Mouse (Mus musculus) large intestine, adult 2 months (tissue): ENCODE results near the gene Pgm2l1. TPM values are rescaled to one million over a fixed set of nuclear protein-coding genes. Genes with fewer than 3 reads are reported as not detected.
"Not testable (repeated sequence)": the region's sequence is repeated elsewhere in the genome, so short reads cannot be mapped to it uniquely, and the experiment has no call there.

Experiments used
- DNase-seq: peaks from one replicate; pipeline ENCODE4 v3.0.0-alpha.2; 2012; ENCODE audit warnings: low read depth, low spot score
- WGBS: fragments of 180-500 bp; shearing (Covaris S2); methylation state at CpG from one replicate; pipeline ENCODE4 v1.1.7; 2018; 5-methylcytosine and 5-hydroxymethylcytosine counted together
- polyA plus RNA-seq: library from polyadenylated mRNA; depleted of rRNA; stranded (reverse); fragments of >200 nt; gene quantifications from 2 replicates; pipeline ENCODE4 v1.2.3, GENCODE M21; 2012

The Pgm2l1 gene
- polyA plus RNA-seq, 1 experiment: 1.2 TPM

GRCm38 (mm10) chr7:100216601-100217565 lies 10.3 kb upstream of the Pgm2l1 start:
- 72% methylated on average over 9 of the region's 9 CpGs for WGBS

GRCm38 (mm10) chr7:100227896-100228525 lies 817 bp downstream of the Pgm2l1 start:
- 3% methylated on average over 23 of the region's 23 CpGs for WGBS
- DNase-seq: no peak

More at GRCm38 (mm10) chr7:100216601-100217565, 10.3 kb upstream of the Pgm2l1 start:
- DNase-seq: no peak

GRCm38 (mm10) chr7:100228957-100229356 lies 1.8 kb downstream of the Pgm2l1 start:
- 43% methylated on average over 3 of the region's 3 CpGs for WGBS
- DNase-seq: no peak

GRCm38 (mm10) chr7:100230646-100231045 lies 3.5 kb downstream of the Pgm2l1 start:
- 89% methylated on average over 1 of the region's 1 CpGs for WGBS
- no peak for DNase-seq

- DNase-seq: no peak
Observed at GRCm38 (mm10) chr7:100231661-100232060, 4.5 kb downstream of the Pgm2l1 start.

GRCm38 (mm10) chr7:100233681-100234080 lies 6.5 kb downstream of the Pgm2l1 start:
- no peak for DNase-seq

More at GRCm38 (mm10) chr7:100231661-100232060, 4.5 kb downstream of the Pgm2l1 start:
- 51% methylated on average over 1 of the region's 1 CpGs for WGBS

- DNase-seq: peak; percentile 39
- WGBS: 55% methylated on average over 7 of the region's 7 CpGs
Observed at GRCm38 (mm10) chr7:100234264-100234885, 7.2 kb downstream of the Pgm2l1 start.

- no peak for DNase-seq
- WGBS: 88% methylated on average over 1 of the region's 1 CpGs
Observed at GRCm38 (mm10) chr7:100238271-100238670, 11.1 kb downstream of the Pgm2l1 start.

- no peak for DNase-seq
- WGBS: 87% methylated on average over 2 of the region's 2 CpGs
Observed at GRCm38 (mm10) chr7:100240601-100241000, 13.4 kb downstream of the Pgm2l1 start.

GRCm38 (mm10) chr7:100243007-100243406 lies 15.8 kb downstream of the Pgm2l1 start:
- 80% methylated on average over 1 of the region's 1 CpGs for WGBS
- DNase-seq: no peak

GRCm38 (mm10) chr7:100244225-100244624 lies 17.0 kb downstream of the Pgm2l1 start:
- WGBS: 96% methylated on average over 4 of the region's 4 CpGs

GRCm38 (mm10) chr7:100245176-100245575 lies 18.0 kb downstream of the Pgm2l1 start:
- 93% methylated on average over 3 of the region's 3 CpGs for WGBS
- no peak for DNase-seq

More at GRCm38 (mm10) chr7:100244225-100244624, 17.0 kb downstream of the Pgm2l1 start:
- DNase-seq: no peak

GRCm38 (mm10) chr7:100250667-100251066 lies 23.5 kb downstream of the Pgm2l1 start:
- no peak for DNase-seq
- 95% methylated on average over 5 of the region's 5 CpGs for WGBS

- WGBS: 75% methylated on average over 3 of the region's 3 CpGs
- no peak for DNase-seq
Observed at GRCm38 (mm10) chr7:100262350-100262749, 35.2 kb downstream of the Pgm2l1 start.

GRCm38 (mm10) chr7:100264934-100265333 lies 37.7 kb downstream of the Pgm2l1 start:
- 83% methylated on average over 17 of the region's 17 CpGs for WGBS
- DNase-seq: not testable (repeated sequence)

GRCm38 (mm10) chr7:100272369-100272768 lies 45.2 kb downstream of the Pgm2l1 start:
- 95% methylated on average over 8 of the region's 8 CpGs for WGBS
- no peak for DNase-seq

- DNase-seq: no peak
- 79% methylated on average over 6 of the region's 6 CpGs for WGBS
Observed at GRCm38 (mm10) chr7:100274507-100274906, 47.3 kb downstream of the Pgm2l1 start.

GRCm38 (mm10) chr7:100276397-100276796 lies 49.2 kb downstream of the Pgm2l1 start:
- 53% methylated on average over 2 of the region's 2 CpGs for WGBS
- no peak for DNase-seq

GRCm38 (mm10) chr7:100279803-100280202 lies 52.6 kb downstream of the Pgm2l1 start:
- WGBS: 0% methylated on average over 1 of the region's 1 CpGs
- peak; percentile 31 for DNase-seq

GRCm38 (mm10) chr7:100281596-100281995 lies 54.4 kb downstream of the Pgm2l1 start:
- 74% methylated on average over 3 of the region's 3 CpGs for WGBS

More at GRCm38 (mm10) chr7:100281596-100281995, 54.4 kb downstream of the Pgm2l1 start:
- DNase-seq: no peak
